Mouse (Mus musculus) hindbrain, embryonic 15.5 days (tissue): ENCODE data around the gene 6030468B19Rik. TPM values are rescaled to one million over a fixed set of nuclear protein-coding genes. Genes with fewer than 3 reads are reported as not detected.
A peak's percentile ranks its signal among the peaks of the same experiment; 100 is the strongest.

Source experiments
- ATAC-seq: fragments of 200-750 bp; cut with Nextera tagmentation; 2 replicates; pipeline ENCODE4 v1.8.0; 2017; ENCODE audit warnings: low read depth, moderate number of reproducible peaks, moderate TSS enrichment; ENCODE audit not compliant: low FRiP score
- H3K27ac ChIP-seq: fragments of 300-500 bp; sonication (generic); replicated peaks from 2 replicates; pipeline ENCODE4 v1.5.1; 2015; ENCODE audit warnings: mild to moderate bottlenecking, inconsistent platforms
- H3K27me3 ChIP-seq: fragments of 300-500 bp; sonication (generic); 2 replicates; pipeline ENCODE4 v1.6.1; 2015; ENCODE audit warnings: control low read depth, inconsistent platforms
- H3K36me3 ChIP-seq: fragments of 300-500 bp; sonication (generic); 2 replicates; pipeline ENCODE4 v1.6.1; 2015; ENCODE audit warnings: control low read depth, inconsistent platforms
- H3K4me1 ChIP-seq: fragments of 300-500 bp; sonication (generic); replicated peaks from 2 replicates; pipeline ENCODE4 v1.6.1; 2015; ENCODE audit warnings: control low read depth, inconsistent platforms
- H3K4me2 ChIP-seq: fragments of 300-500 bp; sonication (generic); 2 replicates; pipeline ENCODE4 v1.6.1; 2015; ENCODE audit warnings: moderate library complexity, mild to moderate bottlenecking, inconsistent platforms
- H3K4me3 ChIP-seq: fragments of 300-500 bp; sonication (generic); 2 replicates; pipeline ENCODE4 v1.5.1; 2015; ENCODE audit warnings: mild to moderate bottlenecking, inconsistent platforms
- H3K9ac ChIP-seq: fragments of 300-500 bp; sonication (generic); 2 replicates; pipeline ENCODE4 v1.6.1; 2015; ENCODE audit warnings: inconsistent platforms
- H3K9me3 ChIP-seq: fragments of 300-500 bp; sonication (generic); 2 replicates; pipeline ENCODE4 v1.6.1; 2016; ENCODE audit warnings: control low read depth, inconsistent platforms
- WGBS: fragments of 180-500 bp; shearing (Covaris S2); methylation state at CpG from one replicate; pipeline ENCODE4 v1.1.7; 2015; 5-methylcytosine and 5-hydroxymethylcytosine counted together
- polyA plus RNA-seq: library from polyadenylated mRNA; unstranded; fragments of >200 nt; fragmentation: Nextera tagmentation; extraction: Ambion mirVana; gene quantifications from 2 replicates; pipeline ENCODE4 v1.2.1, GENCODE M21; 2015

The 6030468B19Rik gene
- polyA plus RNA-seq, 1 experiment from 2014 or later = not detected

DNA sequence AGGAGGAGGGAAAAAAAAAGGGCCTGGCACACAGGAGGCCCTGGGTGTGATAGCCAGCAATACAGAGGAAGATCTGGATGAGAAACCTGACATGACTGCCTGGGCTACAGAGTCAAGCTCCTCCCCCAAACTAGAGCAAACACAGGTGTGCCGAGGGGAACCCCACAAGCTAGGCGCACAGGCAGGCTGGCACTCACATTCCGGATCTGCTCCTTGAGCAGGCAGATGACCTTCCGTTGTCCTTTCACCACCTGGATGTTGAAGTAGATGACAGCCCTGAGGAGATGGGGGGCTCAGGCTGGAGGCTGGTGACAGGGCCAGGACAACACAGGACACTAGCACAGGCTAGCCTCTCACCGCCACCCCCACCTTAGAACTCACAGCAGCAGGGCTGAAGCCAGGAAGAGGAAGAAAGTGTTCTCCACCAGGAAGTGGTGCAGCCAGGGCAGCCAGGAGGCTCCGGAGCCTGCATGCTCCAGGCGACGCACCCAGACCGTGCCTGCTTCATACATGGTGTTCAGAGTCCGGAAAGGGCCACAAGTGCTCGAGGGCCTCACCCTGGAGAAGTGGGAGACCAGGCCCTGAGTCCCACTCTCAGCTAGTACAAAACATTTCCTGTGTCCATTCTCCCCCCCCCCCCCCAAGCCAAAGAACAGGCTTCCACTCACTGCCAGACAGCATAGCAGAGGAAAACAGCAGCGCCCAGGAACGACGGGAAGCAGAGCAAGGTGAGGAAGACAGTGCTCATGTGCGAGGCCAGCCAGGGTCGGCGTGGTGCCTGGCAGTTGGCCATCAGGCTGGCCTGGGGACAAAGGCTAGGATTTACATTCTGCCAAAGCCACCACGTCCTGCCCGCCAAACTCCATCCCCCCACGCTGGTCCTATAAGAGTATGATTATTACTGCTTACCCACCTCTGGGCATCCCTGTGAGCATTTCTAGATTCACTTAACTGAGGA, 28.5 kb upstream of the 6030468B19Rik start:
- Histone ChIP-seq H3K4me2 (no peak overlapping the region), H3K9ac (no peak overlapping the region), H3K27me3 (no peaks in the 10 kb centered on the region), H3K4me1 (peaks cover 15% of the 10 kb centered on the region), H3K9me3 (no peaks in the 10 kb centered on the region), H3K27ac (no peak overlapping the region; the same call in 1 of the 2 replicates), H3K36me3 (peaks cover 11% of the 10 kb centered on the region; the same call in 1 of the 2 replicates), H3K4me3 (no peak overlapping the region)
- ATAC-seq = no peak; the same call in 1 of the 2 replicates
- 72% methylated on average over 20 of the region's 20 CpGs for WGBS

DNA sequence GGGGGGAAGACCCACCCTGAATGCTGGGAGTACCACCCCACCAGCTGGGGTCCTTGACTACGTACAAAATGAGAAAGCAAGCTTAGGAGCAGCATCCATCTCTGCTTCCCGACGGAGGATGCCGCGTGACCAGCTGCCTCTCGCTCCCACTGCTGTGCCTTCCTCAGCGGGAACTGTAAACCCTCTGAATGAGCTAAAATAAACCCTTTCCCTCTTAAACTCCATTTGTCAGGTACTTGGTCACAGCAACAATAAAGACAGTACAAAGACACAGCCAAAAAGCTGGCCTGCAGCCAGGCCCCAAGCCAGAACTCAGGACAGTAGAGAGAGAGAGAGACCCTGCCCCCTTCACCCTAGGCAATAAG, 27.8 kb upstream of the 6030468B19Rik start:
- H3K36me3 ChIP-seq = 0 out of 2 replicates have a peak, but pooled peaks cover 4% of the 10 kb centered on the region
- H3K4me1 ChIP-seq = peaks cover 15% of the 10 kb centered on the region
- no peak overlapping the region for H3K4me2 ChIP-seq
- no peak overlapping the region for H3K4me3 ChIP-seq
- H3K27me3 ChIP-seq = no peaks in the 10 kb centered on the region
- no peak overlapping the region for H3K9ac ChIP-seq
- H3K27ac ChIP-seq = no peak overlapping the region
- ATAC-seq = no peak
- H3K9me3 ChIP-seq = no peaks in the 10 kb centered on the region
- WGBS = 54% methylated on average over 7 of the region's 7 CpGs

DNA sequence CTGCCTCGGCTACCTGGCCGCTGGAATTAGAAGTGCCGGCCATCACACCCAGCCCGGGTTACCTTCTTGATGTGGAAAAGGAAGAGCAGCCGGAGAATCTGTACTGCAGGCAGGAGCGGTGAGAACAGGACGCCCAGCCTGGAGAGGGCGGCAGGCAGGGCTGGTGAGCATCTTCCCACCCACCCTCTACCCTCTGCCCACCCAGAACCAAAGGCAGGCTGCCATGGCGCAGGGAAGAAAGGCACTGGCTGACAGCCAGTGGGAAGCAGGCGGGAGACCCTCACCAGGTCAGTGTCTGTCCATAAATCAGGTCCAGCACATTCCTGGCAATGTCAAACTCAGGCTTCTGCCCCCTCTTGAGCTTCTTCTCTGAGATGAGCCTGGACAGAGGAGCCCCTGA, 27.1 kb upstream of the 6030468B19Rik start:
- 0 out of 2 replicates have a peak, but pooled peaks have one; percentile 35 for ATAC-seq
- Histone ChIP-seq H3K4me1 (peaks cover 15% of the 10 kb centered on the region), H3K9me3 (no peaks in the 10 kb centered on the region), H3K27me3 (no peaks in the 10 kb centered on the region), H3K9ac (no peak overlapping the region), H3K4me3 (no peak overlapping the region), H3K4me2 (no peak overlapping the region), H3K27ac (no peak overlapping the region), H3K36me3 (no peaks in the 10 kb centered on the region)
- WGBS = 76% methylated on average over 10 of the region's 10 CpGs

DNA sequence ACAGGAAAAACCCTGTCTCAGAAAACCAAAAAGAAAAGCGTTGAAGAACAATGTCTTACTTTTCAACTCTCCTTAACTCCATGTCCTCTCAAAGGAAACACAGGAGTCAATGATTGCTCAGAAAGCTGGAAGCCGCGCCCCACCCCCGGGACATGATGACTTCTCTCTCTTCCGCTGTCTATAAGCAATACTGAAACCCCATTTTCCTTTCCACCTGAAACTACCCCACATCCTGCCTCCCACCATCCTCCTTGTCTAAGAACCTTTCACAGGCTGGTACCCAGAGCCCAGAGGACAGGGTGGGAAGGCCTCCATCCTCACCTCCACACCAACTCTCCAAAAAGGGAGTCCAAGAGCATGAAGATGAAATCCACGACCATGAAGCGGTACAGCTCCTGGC, 25.1 kb upstream of the 6030468B19Rik start:
- no peak for ATAC-seq
- H3K4me2 ChIP-seq = no peak overlapping the region
- H3K4me3 ChIP-seq = no peak overlapping the region
- H3K4me1 ChIP-seq = peaks cover 15% of the 10 kb centered on the region
- 94% methylated on average over 7 of the region's 7 CpGs for whole genome bisulfite sequencing
- H3K36me3 ChIP-seq = no peaks in the 10 kb centered on the region
- no peaks in the 10 kb centered on the region for H3K27me3 ChIP-seq
- no peak overlapping the region for H3K9ac ChIP-seq
- no peak overlapping the region for H3K27ac ChIP-seq
- no peaks in the 10 kb centered on the region for H3K9me3 ChIP-seq

DNA sequence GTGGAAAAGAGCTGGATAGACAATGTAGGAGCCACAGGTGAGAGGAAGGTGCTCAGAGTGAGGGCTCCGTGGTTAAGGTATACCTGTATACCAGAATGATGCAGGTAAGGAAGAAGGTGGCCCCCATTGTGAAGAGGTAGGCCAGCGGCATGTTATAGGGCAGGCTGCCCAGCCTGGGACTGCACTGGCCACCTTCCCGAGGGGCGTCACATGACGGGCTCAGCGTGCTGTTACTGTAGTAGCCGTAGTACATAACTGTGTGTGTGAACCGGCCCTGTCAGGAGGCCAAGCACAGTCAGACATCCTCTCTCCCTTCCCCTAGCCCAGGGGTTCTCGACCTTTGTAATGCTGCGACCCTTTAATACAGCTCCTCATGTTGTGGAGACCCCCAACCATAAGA, 22.5 kb upstream of the 6030468B19Rik start:
- H3K4me1 ChIP-seq = peaks cover 20% of the 10 kb centered on the region
- no peak overlapping the region for H3K27ac ChIP-seq
- no peak overlapping the region for H3K9ac ChIP-seq
- H3K9me3 ChIP-seq = no peaks in the 10 kb centered on the region
- WGBS = 92% methylated on average over 10 of the region's 10 CpGs
- ATAC-seq = no peak
- no peaks in the 10 kb centered on the region for H3K36me3 ChIP-seq
- H3K27me3 ChIP-seq = peaks cover 4% of the 10 kb centered on the region; the same call in 1 of the 2 replicates
- H3K4me2 ChIP-seq = no peak overlapping the region
- no peak overlapping the region for H3K4me3 ChIP-seq

DNA sequence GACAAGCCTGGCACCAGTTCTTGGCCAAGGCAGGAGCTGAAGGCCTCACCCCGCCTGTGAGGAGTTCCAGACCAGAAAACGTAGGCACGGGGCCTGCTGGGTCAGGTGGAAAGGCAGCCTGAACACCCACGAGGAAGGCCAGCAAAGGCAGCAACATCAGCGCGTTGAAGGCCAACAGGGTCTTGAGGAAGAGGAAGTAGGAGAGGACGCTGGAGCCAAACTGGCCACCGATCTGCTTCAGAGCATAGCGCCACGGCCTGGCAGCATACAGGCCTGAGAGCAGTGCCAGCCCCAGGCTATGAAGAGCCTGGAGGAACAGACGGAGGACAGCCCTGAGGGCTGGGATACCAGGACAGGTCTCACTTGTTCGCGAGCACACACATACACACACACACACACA, 21.9 kb upstream of the 6030468B19Rik start:
- H3K36me3 ChIP-seq = no peaks in the 10 kb centered on the region
- no peaks in the 10 kb centered on the region for H3K9me3 ChIP-seq
- H3K9ac ChIP-seq = no peak overlapping the region
- H3K27ac ChIP-seq = no peak overlapping the region
- H3K4me1 ChIP-seq = peaks cover 21% of the 10 kb centered on the region
- H3K4me3 ChIP-seq = no peak overlapping the region
- ATAC-seq = no peak
- H3K27me3 ChIP-seq = peaks cover 11% of the 10 kb centered on the region; the same call in 1 of the 2 replicates
- 91% methylated on average over 13 of the region's 13 CpGs for WGBS
- H3K4me2 ChIP-seq = no peak overlapping the region

DNA sequence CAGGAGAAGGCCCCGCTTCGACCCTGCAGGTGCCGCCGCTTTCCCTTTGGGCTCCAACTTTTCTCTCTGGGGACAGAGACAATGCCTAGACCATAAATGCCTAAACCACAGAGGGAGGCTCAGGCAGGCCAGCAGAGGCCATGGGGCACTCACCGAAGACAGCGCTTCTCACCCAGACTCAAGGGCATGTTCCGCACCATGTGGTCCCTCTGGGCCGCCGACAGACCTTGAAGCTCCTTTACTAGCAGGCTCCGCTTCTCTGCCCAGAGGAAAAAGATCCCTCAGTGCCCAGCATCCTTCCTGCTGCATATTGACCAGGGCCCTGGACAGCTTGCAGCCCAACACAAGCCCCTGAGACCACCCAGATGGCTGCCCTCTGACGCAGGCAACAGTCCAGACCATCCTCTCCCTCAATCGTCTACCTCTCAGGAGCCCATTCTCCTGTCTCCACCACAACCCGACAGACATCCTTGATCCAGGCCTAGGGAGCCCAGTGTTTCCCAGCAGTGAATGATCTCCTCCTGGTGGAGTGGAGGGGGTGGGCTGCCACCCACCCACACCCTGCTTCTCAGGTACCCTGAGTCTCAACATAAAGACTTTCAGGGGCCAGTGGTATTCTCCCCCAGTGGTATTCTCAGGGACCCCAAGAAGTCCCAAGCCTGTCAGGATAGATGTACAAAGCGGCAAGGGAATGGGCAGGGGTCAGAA, 21.2 kb upstream of the 6030468B19Rik start:
- ATAC-seq = no peak
- 90% methylated on average over 14 of the region's 14 CpGs for WGBS
- no peak overlapping the region for H3K9ac ChIP-seq
- H3K27ac ChIP-seq = no peak overlapping the region
- no peak overlapping the region for H3K4me2 ChIP-seq
- H3K27me3 ChIP-seq = peaks cover 16% of the 10 kb centered on the region
- no peak overlapping the region for H3K4me3 ChIP-seq
- no peaks in the 10 kb centered on the region for H3K9me3 ChIP-seq
- H3K36me3 ChIP-seq = no peaks in the 10 kb centered on the region
- H3K4me1 ChIP-seq = peaks cover 28% of the 10 kb centered on the region

DNA sequence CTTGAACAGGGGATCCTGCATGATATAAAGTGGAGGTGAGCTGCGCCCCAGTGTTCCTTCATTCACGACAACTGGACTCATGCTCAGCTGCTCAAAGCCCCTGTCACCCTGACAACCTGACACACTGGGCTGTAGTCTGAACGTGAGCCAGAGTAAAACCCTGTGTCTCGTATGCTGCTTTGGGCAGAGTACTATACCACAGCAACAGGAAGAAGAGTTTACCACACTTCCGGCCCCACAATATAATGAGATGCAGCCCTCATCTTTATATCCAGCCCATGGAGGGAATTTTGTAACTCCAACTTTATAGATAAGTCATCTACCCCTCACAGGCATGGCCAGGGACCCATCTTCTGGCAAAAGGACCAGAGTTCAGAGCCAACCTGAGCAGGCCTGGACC, 20.3 kb upstream of the 6030468B19Rik start:
- Histone ChIP-seq H3K36me3 (no peaks in the 10 kb centered on the region), H3K27me3 (peaks cover 24% of the 10 kb centered on the region), H3K4me3 (no peak overlapping the region), H3K9me3 (no peaks in the 10 kb centered on the region), H3K4me1 (peaks cover 36% of the 10 kb centered on the region), H3K9ac (no peak overlapping the region), H3K27ac (no peak overlapping the region), H3K4me2 (no peak overlapping the region)
- 87% methylated on average over 5 of the region's 5 CpGs for WGBS
- ATAC-seq = no peak

DNA sequence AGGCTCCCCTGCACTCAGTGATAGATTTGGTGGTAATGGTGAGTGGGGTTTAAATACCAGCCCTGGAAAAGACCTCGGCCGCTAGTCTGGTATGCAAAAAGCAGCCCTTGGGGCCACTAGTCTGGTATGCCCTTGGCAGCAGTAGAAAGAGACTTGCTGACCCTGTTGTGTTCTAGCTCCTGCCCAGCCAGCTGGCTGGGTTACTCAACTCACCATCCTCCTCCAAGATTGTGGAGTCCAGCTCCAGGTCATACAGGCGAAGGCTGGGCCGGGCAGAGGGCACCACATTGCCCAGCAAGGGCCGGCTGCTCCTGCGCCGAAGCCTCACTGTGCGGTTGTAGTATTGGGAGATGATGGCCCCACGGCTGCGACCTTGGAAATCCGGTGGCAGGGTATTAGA, 19.4 kb upstream of the 6030468B19Rik start:
- ATAC-seq = no peak
- H3K27me3 ChIP-seq = peaks cover 30% of the 10 kb centered on the region
- no peaks in the 10 kb centered on the region for H3K36me3 ChIP-seq
- H3K4me1 ChIP-seq = peaks cover 40% of the 10 kb centered on the region
- H3K9ac ChIP-seq = no peak overlapping the region
- H3K4me2 ChIP-seq = no peak overlapping the region
- H3K4me3 ChIP-seq = no peak overlapping the region
- no peak overlapping the region for H3K27ac ChIP-seq
- 98% methylated on average over 11 of the region's 11 CpGs for WGBS
- H3K9me3 ChIP-seq = no peaks in the 10 kb centered on the region

DNA sequence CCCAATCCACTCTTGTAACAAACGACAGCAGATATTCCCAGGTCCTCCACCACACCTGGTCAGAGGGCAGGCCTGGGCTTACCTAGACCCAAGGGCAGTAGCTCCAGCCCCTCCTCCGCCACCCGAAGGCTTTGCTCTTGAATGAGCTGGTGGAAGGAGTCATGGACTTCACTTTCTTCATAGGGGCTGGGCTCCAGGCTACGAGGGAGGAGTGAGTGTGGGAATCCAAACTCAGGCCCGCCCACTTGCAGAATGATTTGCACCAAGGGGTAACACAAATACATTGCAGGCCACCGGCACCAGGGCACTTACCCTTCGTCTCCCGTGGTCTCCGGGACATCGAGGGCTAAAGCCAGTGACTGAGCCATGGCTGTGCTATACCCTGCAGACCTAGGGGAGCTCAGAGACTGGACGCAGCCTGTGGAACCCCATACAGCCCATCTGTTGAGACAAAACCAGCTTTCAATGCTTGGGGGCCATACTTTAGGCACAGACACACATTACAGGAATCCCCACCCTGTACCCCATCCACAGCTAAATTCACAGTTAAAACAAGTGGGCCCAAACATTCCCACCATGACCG, 18.5 kb upstream of the 6030468B19Rik start:
- Histone ChIP-seq H3K27ac (peak overlapping the region; percentile 80), H3K9me3 (no peaks in the 10 kb centered on the region), H3K27me3 (peaks cover 30% of the 10 kb centered on the region), H3K36me3 (no peaks in the 10 kb centered on the region), H3K4me3 (no peak overlapping the region), H3K4me1 (peaks cover 46% of the 10 kb centered on the region), H3K4me2 (peak overlapping the region; percentile 53), H3K9ac (no peak overlapping the region)
- WGBS = 62% methylated on average over 12 of the region's 12 CpGs
- ATAC-seq = no peak

DNA sequence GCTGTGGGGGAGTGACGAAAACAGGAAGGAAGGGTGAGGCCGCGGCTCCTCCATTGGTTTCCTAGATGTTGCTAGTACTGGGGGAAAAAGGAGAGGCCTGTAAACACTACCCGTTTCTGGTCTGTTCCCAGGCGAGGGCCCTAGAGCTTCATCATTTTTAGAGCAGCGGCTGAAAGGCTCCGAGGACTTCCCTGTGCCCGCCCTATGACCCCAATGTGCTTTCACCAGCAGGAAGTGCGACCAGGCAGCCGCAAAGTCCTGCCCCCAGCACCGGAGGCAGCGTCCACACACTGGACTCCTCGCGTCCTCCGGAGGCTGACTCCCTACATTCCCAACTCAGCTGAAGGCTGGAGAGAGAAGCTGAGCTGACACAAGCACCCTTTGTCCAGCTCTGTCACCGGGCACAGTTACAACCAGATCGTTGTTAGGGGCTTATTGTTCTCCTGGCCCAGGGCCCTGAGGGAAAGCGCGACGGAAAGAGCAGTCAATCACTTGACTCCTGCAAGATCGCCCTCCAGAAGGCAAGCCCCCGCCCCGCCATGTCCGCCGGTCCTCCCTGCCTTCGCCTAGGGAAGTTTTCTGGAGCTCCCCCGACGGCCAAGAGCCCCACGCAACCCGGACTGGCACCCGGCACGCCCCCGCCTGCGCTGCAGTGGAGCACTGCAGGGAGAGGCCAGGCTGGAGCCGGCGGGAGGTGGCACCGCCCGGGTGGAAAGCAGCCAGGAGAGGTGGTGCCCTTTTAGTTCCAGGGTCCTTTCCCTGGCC, 17.8 kb upstream of the 6030468B19Rik start:
- H3K4me2 ChIP-seq = peak overlapping the region; percentile 53
- H3K9me3 ChIP-seq = no peaks in the 10 kb centered on the region
- peaks cover 46% of the 10 kb centered on the region for H3K4me1 ChIP-seq
- H3K4me3 ChIP-seq = peak overlapping the region; percentile 30
- H3K9ac ChIP-seq = peak overlapping the region; percentile 23; the same call in 1 of the 2 replicates
- WGBS = 5% methylated on average over 38 of the region's 38 CpGs
- peak overlapping the region; percentile 80 for H3K27ac ChIP-seq
- ATAC-seq = peak; percentile 69
- peaks cover 30% of the 10 kb centered on the region for H3K27me3 ChIP-seq
- no peaks in the 10 kb centered on the region for H3K36me3 ChIP-seq
